Mouse (Mus musculus): ENCODE results near the gene Nox4. TPM values are rescaled to one million over a fixed set of nuclear protein-coding genes. Genes with fewer than 3 reads are reported as not detected.

Nox4 gene
- polyA plus RNA-seq, 1 experiment from 2014 or later: 4.1 TPM

GRCm38 (mm10) chr7:87345598-87345997, 99.7 kb downstream of the Nox4 start:
- no peak overlapping the region for H3K27ac ChIP-seq (ENCODE audit: low read depth, low read length)
- no peaks in the 10 kb centered on the region for H3K36me3 ChIP-seq (ENCODE audit: control insufficient read depth, insufficient read depth, low read length)
- H3K9me3 ChIP-seq (replicated peaks; ENCODE audit: control insufficient read depth, low read length): no peaks in the 10 kb centered on the region
- 64% methylated on average over 3 of the region's 3 CpGs for WGBS (ENCODE audit: insufficient replicate concordance)
- no peaks in the 10 kb centered on the region for H3K27me3 ChIP-seq (ENCODE audit: control insufficient read depth, insufficient read depth, low read length)
- no peaks in the 10 kb centered on the region for H3K4me1 ChIP-seq (ENCODE audit: control insufficient read depth, insufficient read depth, low read length)
- no peak overlapping the region for H3K4me2 ChIP-seq
- no peak for ATAC-seq (replicated peaks; ENCODE audit: insufficient number of reproducible peaks, low FRiP score, low TSS enrichment)
- no peak overlapping the region for H3K4me3 ChIP-seq (ENCODE audit: low read depth, low read length)
- H3K9ac ChIP-seq (ENCODE audit: low read depth, low read length): no peak overlapping the region

- H3K27me3 ChIP-seq (ENCODE audit: control insufficient read depth, insufficient read depth, low read length): no peaks in the 10 kb centered on the region
- H3K9ac ChIP-seq (ENCODE audit: low read depth, low read length): no peak overlapping the region
- H3K4me1 ChIP-seq (ENCODE audit: control insufficient read depth, insufficient read depth, low read length): no peaks in the 10 kb centered on the region
- H3K9me3 ChIP-seq (replicated peaks; ENCODE audit: control insufficient read depth, low read length): no peaks in the 10 kb centered on the region
- H3K4me2 ChIP-seq: no peak overlapping the region
- WGBS (ENCODE audit: insufficient replicate concordance): 58% methylated on average over 2 of the region's 2 CpGs
- H3K27ac ChIP-seq (ENCODE audit: low read depth, low read length): no peak overlapping the region
- no peaks in the 10 kb centered on the region for H3K36me3 ChIP-seq (ENCODE audit: control insufficient read depth, insufficient read depth, low read length)
- ATAC-seq (replicated peaks; ENCODE audit: insufficient number of reproducible peaks, low FRiP score, low TSS enrichment): no peak
- no peak overlapping the region for H3K4me3 ChIP-seq (ENCODE audit: low read depth, low read length)
Measured at GRCm38 (mm10) chr7:87352818-87353217, 106.9 kb downstream of the Nox4 start.

GRCm38 (mm10) chr7:87367834-87368233, 121.9 kb downstream of the Nox4 start:
- H3K27me3 ChIP-seq (ENCODE audit: control insufficient read depth, insufficient read depth, low read length): no peaks in the 10 kb centered on the region
- H3K4me2 ChIP-seq: no peak overlapping the region
- no peak for ATAC-seq (replicated peaks; ENCODE audit: insufficient number of reproducible peaks, low FRiP score, low TSS enrichment)
- H3K36me3 ChIP-seq (ENCODE audit: control insufficient read depth, insufficient read depth, low read length): no peaks in the 10 kb centered on the region
- H3K4me1 ChIP-seq (ENCODE audit: control insufficient read depth, insufficient read depth, low read length): no peaks in the 10 kb centered on the region
- no peak overlapping the region for H3K9ac ChIP-seq (ENCODE audit: low read depth, low read length)
- no peak overlapping the region for H3K27ac ChIP-seq (ENCODE audit: low read depth, low read length)
- H3K9me3 ChIP-seq (replicated peaks; ENCODE audit: control insufficient read depth, low read length): no peaks in the 10 kb centered on the region
- H3K4me3 ChIP-seq (ENCODE audit: low read depth, low read length): no peak overlapping the region

- H3K27me3 ChIP-seq (ENCODE audit: control insufficient read depth, insufficient read depth, low read length): no peaks in the 10 kb centered on the region
- H3K27ac ChIP-seq (ENCODE audit: low read depth, low read length): no peak overlapping the region
- ATAC-seq (replicated peaks; ENCODE audit: insufficient number of reproducible peaks, low FRiP score, low TSS enrichment): no peak
- no peak overlapping the region for H3K4me3 ChIP-seq (ENCODE audit: low read depth, low read length)
- no peak overlapping the region for H3K4me2 ChIP-seq
- WGBS (ENCODE audit: insufficient replicate concordance): 85% methylated on average over 1 of the region's 1 CpGs
- H3K9ac ChIP-seq (ENCODE audit: low read depth, low read length): no peak overlapping the region
- no peaks in the 10 kb centered on the region for H3K9me3 ChIP-seq (replicated peaks; ENCODE audit: control insufficient read depth, low read length)
- no peaks in the 10 kb centered on the region for H3K4me1 ChIP-seq (ENCODE audit: control insufficient read depth, insufficient read depth, low read length)
- no peaks in the 10 kb centered on the region for H3K36me3 ChIP-seq (ENCODE audit: control insufficient read depth, insufficient read depth, low read length)
Measured at GRCm38 (mm10) chr7:87369131-87369530, 123.2 kb downstream of the Nox4 start.

GRCm38 (mm10) chr7:87370789-87371188, 124.9 kb downstream of the Nox4 start:
- H3K4me2 ChIP-seq: no peak overlapping the region
- H3K27me3 ChIP-seq (ENCODE audit: control insufficient read depth, insufficient read depth, low read length): no peaks in the 10 kb centered on the region
- ATAC-seq (replicated peaks; ENCODE audit: insufficient number of reproducible peaks, low FRiP score, low TSS enrichment): no peak
- H3K9me3 ChIP-seq (replicated peaks; ENCODE audit: control insufficient read depth, low read length): no peaks in the 10 kb centered on the region
- H3K4me3 ChIP-seq (ENCODE audit: low read depth, low read length): no peak overlapping the region
- no peaks in the 10 kb centered on the region for H3K36me3 ChIP-seq (ENCODE audit: control insufficient read depth, insufficient read depth, low read length)
- 86% methylated on average over 2 of the region's 2 CpGs for WGBS (ENCODE audit: insufficient replicate concordance)
- H3K27ac ChIP-seq (ENCODE audit: low read depth, low read length): no peak overlapping the region
- no peaks in the 10 kb centered on the region for H3K4me1 ChIP-seq (ENCODE audit: control insufficient read depth, insufficient read depth, low read length)
- no peak overlapping the region for H3K9ac ChIP-seq (ENCODE audit: low read depth, low read length)

- Histone ChIP-seq H3K9me3 (replicated peaks; ENCODE audit: control insufficient read depth, low read length) (no peaks in the 10 kb centered on the region), H3K4me3 (ENCODE audit: low read depth, low read length) (no peak overlapping the region), H3K36me3 (ENCODE audit: control insufficient read depth, insufficient read depth, low read length) (no peaks in the 10 kb centered on the region), H3K4me2 (no peak overlapping the region), H3K27me3 (ENCODE audit: control insufficient read depth, insufficient read depth, low read length) (no peaks in the 10 kb centered on the region), H3K4me1 (ENCODE audit: control insufficient read depth, insufficient read depth, low read length) (no peaks in the 10 kb centered on the region), H3K27ac (ENCODE audit: low read depth, low read length) (no peak overlapping the region), H3K9ac (ENCODE audit: low read depth, low read length) (no peak overlapping the region)
- WGBS (ENCODE audit: insufficient replicate concordance): 88% methylated on average over 2 of the region's 2 CpGs
- no peak for ATAC-seq (replicated peaks; ENCODE audit: insufficient number of reproducible peaks, low FRiP score, low TSS enrichment)
Measured at GRCm38 (mm10) chr7:87371316-87371715, 125.4 kb downstream of the Nox4 start.

GRCm38 (mm10) chr7:87374322-87374721, 128.4 kb downstream of the Nox4 start:
- no peaks in the 10 kb centered on the region for H3K4me1 ChIP-seq (ENCODE audit: control insufficient read depth, insufficient read depth, low read length)
- no peak for ATAC-seq (replicated peaks; ENCODE audit: insufficient number of reproducible peaks, low FRiP score, low TSS enrichment)
- no peak overlapping the region for H3K27ac ChIP-seq (ENCODE audit: low read depth, low read length)
- no peak overlapping the region for H3K9ac ChIP-seq (ENCODE audit: low read depth, low read length)
- H3K27me3 ChIP-seq (ENCODE audit: control insufficient read depth, insufficient read depth, low read length): no peaks in the 10 kb centered on the region
- H3K9me3 ChIP-seq (replicated peaks; ENCODE audit: control insufficient read depth, low read length): no peaks in the 10 kb centered on the region
- H3K4me2 ChIP-seq: no peak overlapping the region
- no peak overlapping the region for H3K4me3 ChIP-seq (ENCODE audit: low read depth, low read length)
- H3K36me3 ChIP-seq (ENCODE audit: control insufficient read depth, insufficient read depth, low read length): no peaks in the 10 kb centered on the region

GRCm38 (mm10) chr7:87374935-87375334, 129.0 kb downstream of the Nox4 start:
- WGBS (ENCODE audit: insufficient replicate concordance): 63% methylated on average over 2 of the region's 2 CpGs
- ATAC-seq (replicated peaks; ENCODE audit: insufficient number of reproducible peaks, low FRiP score, low TSS enrichment): no peak
- Histone ChIP-seq H3K27ac (ENCODE audit: low read depth, low read length) (no peak overlapping the region), H3K9me3 (replicated peaks; ENCODE audit: control insufficient read depth, low read length) (no peaks in the 10 kb centered on the region), H3K4me1 (ENCODE audit: control insufficient read depth, insufficient read depth, low read length) (no peaks in the 10 kb centered on the region), H3K36me3 (ENCODE audit: control insufficient read depth, insufficient read depth, low read length) (no peaks in the 10 kb centered on the region), H3K4me2 (no peak overlapping the region), H3K27me3 (ENCODE audit: control insufficient read depth, insufficient read depth, low read length) (no peaks in the 10 kb centered on the region), H3K4me3 (ENCODE audit: low read depth, low read length) (no peak overlapping the region), H3K9ac (ENCODE audit: low read depth, low read length) (no peak overlapping the region)

GRCm38 (mm10) chr7:87397023-87397422, 151.1 kb downstream of the Nox4 start:
- Histone ChIP-seq H3K4me1 (ENCODE audit: control insufficient read depth, insufficient read depth, low read length) (no peaks in the 10 kb centered on the region), H3K36me3 (ENCODE audit: control insufficient read depth, insufficient read depth, low read length) (no peaks in the 10 kb centered on the region), H3K9me3 (replicated peaks; ENCODE audit: control insufficient read depth, low read length) (no peaks in the 10 kb centered on the region), H3K4me3 (ENCODE audit: low read depth, low read length) (no peak overlapping the region), H3K27me3 (ENCODE audit: control insufficient read depth, insufficient read depth, low read length) (no peaks in the 10 kb centered on the region), H3K4me2 (no peak overlapping the region), H3K9ac (ENCODE audit: low read depth, low read length) (no peak overlapping the region), H3K27ac (ENCODE audit: low read depth, low read length) (no peak overlapping the region)
- no peak for ATAC-seq (replicated peaks; ENCODE audit: insufficient number of reproducible peaks, low FRiP score, low TSS enrichment)
- 84% methylated on average over 7 of the region's 7 CpGs for WGBS (ENCODE audit: insufficient replicate concordance)
